Mouse (Mus musculus) embryonic facial prominence, embryonic 11.5 days (tissue): ENCODE measurements around the gene Ssh1. TPM values are rescaled to one million over a fixed set of nuclear protein-coding genes. Genes with fewer than 3 reads are reported as not detected.
A peak's percentile ranks its signal among the peaks of the same experiment; 100 is the strongest.

ENCODE experiments used
- ATAC-seq: fragments of 200-750 bp; cut with Nextera tagmentation; replicated peaks from 2 replicates; pipeline ENCODE4 v1.8.0; 2017; ENCODE audit warnings: low read depth; ENCODE audit not compliant: insufficient number of reproducible peaks, low FRiP score, low TSS enrichment
- DNase-seq: peaks from one replicate; pipeline ENCODE4 v3.0.0-alpha.2; 2015; ENCODE audit warnings: low spot score
- H3K27ac ChIP-seq: fragments of 300-500 bp; sonication (generic); replicated peaks from 2 replicates; pipeline ENCODE4 v1.5.1; 2014; ENCODE audit warnings: mild to moderate bottlenecking, low read depth, low read length, control low read depth
- H3K27me3 ChIP-seq: fragments of 300-500 bp; sonication (generic); 2 replicates; pipeline ENCODE4 v1.6.1; 2014; ENCODE audit warnings: mild to moderate bottlenecking, low read length, moderate library complexity, mixed read lengths; ENCODE audit not compliant: control insufficient read depth, insufficient read depth
- H3K36me3 ChIP-seq: fragments of 300-500 bp; sonication (generic); replicated peaks from 2 replicates; pipeline ENCODE4 v1.6.1; 2014; ENCODE audit warnings: low read depth, mild to moderate bottlenecking, low read length, moderate library complexity, mixed read lengths; ENCODE audit not compliant: control insufficient read depth, insufficient read depth
- H3K4me1 ChIP-seq: fragments of 300-500 bp; sonication (generic); 2 replicates; pipeline ENCODE4 v1.6.1; 2014; ENCODE audit warnings: low read length, mixed read lengths; ENCODE audit not compliant: control insufficient read depth, insufficient read depth
- H3K4me2 ChIP-seq: fragments of 300-500 bp; sonication (generic); 2 replicates; pipeline ENCODE4 v1.6.1; 2014; ENCODE audit warnings: low read depth, mild to moderate bottlenecking, control low read depth, low read length, moderate library complexity
- H3K4me3 ChIP-seq: fragments of 300-500 bp; sonication (generic); 2 replicates; pipeline ENCODE4 v1.5.1; 2014; ENCODE audit warnings: low read depth, low read length, control low read depth
- H3K9ac ChIP-seq: fragments of 300-500 bp; sonication (generic); replicated peaks from 2 replicates; pipeline ENCODE4 v1.6.1; 2014; ENCODE audit warnings: mild to moderate bottlenecking, control low read depth, low read length
- H3K9me3 ChIP-seq: fragments of 300-500 bp; sonication (generic); replicated peaks from 2 replicates; pipeline ENCODE4 v1.6.1; 2016; ENCODE audit warnings: mild to moderate bottlenecking, low read length, inconsistent platforms, mixed read lengths; ENCODE audit not compliant: control insufficient read depth
- WGBS: fragments of 180-500 bp; shearing (Covaris S2); extraction: QIAGEN DNeasy Blood & Tissue Kit; methylation state at CpG from one replicate; pipeline ENCODE4 v1.1.7; 2014; 5-methylcytosine and 5-hydroxymethylcytosine counted together
- polyA plus RNA-seq: library from polyadenylated mRNA; unstranded; fragments of >200 nt; fragmentation: Nextera tagmentation; extraction: Ambion mirVana; gene quantifications from 2 replicates; pipeline ENCODE4 v1.2.1, GENCODE M21; 2014

Gene Ssh1
- polyA plus RNA-seq, 1 experiment from 2014 or later: 26.0 TPM

DNA sequence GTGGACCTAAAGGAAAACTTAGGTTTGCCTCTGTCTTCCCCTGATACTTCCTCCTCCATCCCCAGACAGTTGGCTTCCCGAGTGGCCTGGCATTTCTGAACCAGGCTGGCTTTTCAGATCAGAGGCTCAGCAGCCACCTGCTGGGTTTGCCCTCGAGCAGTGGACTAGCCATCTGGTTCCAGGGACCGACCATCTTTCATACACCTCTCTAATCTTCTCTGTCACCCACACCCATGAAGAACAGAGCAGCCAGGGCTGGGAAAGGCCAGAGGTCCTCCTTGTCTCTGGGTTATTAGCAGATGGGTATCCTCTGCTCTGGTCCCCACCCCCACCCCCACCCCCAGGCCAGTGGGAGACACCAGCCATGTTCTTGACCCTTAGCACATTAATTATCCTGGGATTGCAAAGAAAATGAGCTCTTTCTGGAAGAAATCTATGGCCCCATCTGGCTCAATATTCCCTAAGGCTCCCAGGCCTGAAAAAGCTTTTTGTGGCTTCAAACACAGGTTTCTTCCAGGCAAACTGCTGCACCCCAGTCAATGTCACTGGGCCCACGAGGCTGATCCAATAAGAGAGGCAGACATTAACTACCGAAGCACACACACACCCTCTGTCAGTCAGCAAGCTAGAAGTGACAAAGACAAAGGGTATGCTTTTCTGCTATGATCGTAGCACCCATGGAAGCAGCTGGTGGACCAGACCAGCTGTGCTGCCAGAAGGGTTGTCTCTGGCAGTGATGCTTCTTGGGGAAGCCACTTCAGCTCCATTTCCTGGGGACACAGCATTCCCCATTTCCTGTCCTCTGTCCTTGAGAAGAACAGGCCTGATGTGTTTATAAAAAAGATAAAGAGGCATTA is 72.2 kb downstream of the Ssh1 start:
- ATAC-seq: peak; percentile 73
- Histone ChIP-seq H3K36me3 (no peaks in the 10 kb centered on the region), H3K4me1 (0 out of 2 replicates have a peak, but pooled peaks cover 3% of the 10 kb centered on the region), H3K9me3 (no peaks in the 10 kb centered on the region), H3K27me3 (no peaks in the 10 kb centered on the region), H3K4me2 (no peak overlapping the region), H3K27ac (peak overlapping the region; percentile 58), H3K4me3 (no peak overlapping the region), H3K9ac (no peak overlapping the region)
- DNase-seq: no peak
- WGBS: 19% methylated on average over 6 of the region's 6 CpGs

DNA sequence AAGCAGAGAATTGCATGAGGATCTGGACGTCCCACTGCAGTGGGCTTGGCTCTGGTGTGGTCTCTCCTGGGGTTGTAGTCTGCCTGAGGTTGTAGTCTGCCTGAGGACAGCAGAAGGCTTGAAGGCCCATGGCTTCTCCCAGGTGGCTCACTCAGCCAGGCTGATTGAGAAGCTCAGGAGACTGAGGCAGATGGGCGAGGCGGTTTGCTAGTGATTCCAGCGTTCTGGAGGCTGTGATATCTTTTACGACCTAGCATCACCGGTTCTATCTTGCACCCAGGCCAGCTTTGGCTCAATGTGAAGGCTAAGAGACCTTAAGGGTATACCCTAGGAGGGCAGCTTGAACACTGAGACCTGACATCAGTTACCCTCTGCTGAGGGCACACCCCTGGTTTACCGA is 74.6 kb downstream of the Ssh1 start:
- H3K36me3 ChIP-seq: no peaks in the 10 kb centered on the region
- no peak overlapping the region for H3K27ac ChIP-seq
- no peaks in the 10 kb centered on the region for H3K27me3 ChIP-seq
- no peaks in the 10 kb centered on the region for H3K9me3 ChIP-seq
- H3K4me3 ChIP-seq: no peak overlapping the region
- no peak overlapping the region for H3K4me2 ChIP-seq
- ATAC-seq: no peak
- WGBS: 81% methylated on average over 7 of the region's 7 CpGs
- H3K9ac ChIP-seq: no peak overlapping the region
- 0 out of 2 replicates have a peak, but pooled peaks cover 3% of the 10 kb centered on the region for H3K4me1 ChIP-seq
- DNase-seq: no peak

DNA sequence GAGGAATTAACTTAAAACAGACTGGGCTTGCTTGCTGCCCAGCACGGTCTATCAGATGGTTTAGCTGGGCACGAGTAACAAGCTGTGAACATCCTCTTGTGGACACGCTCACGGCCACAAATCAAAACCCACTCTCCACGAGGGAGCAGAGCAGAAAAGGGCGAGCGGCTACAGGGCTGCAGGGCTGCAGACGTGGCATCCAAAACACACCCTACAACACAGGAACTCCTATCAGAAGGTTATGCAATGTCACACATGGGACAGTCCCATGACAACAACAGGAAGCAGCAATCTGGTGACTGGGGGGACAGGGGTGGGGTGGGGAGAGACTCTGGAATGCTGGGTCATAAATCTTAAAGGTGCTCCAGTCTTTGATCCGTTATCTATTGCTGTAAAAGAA is 75.0 kb downstream of the Ssh1 start:
- H3K9ac ChIP-seq: no peak overlapping the region
- 0 out of 2 replicates have a peak, but pooled peaks cover 3% of the 10 kb centered on the region for H3K4me1 ChIP-seq
- no peaks in the 10 kb centered on the region for H3K9me3 ChIP-seq
- H3K27me3 ChIP-seq: no peaks in the 10 kb centered on the region
- H3K36me3 ChIP-seq: no peaks in the 10 kb centered on the region
- no peak overlapping the region for H3K27ac ChIP-seq
- ATAC-seq (no peak), DNase-seq (no peak)
- H3K4me2 ChIP-seq: no peak overlapping the region
- 40% methylated on average over 9 of the region's 9 CpGs for WGBS
- no peak overlapping the region for H3K4me3 ChIP-seq

DNA sequence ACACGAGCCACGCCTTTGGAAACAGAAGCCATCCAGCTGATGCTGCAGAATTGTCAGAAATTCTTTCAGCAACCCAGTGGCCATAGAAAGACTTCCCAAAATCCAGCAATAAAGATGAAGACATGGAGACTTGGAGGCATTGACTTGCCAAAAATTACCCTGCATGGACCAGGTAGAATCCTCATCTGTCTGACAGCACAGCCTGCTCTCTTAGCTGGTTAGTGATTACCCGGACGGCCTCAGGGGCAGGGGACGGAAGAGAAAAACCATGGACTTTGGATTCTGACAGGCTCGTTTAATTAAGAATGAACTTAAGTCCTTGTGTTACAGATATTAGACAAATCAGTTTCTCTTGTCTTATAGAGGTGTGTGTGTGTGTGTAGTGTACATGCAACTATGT is 83.0 kb downstream of the Ssh1 start:
- DNase-seq (no peak), ATAC-seq (no peak)
- WGBS: 57% methylated on average over 6 of the region's 6 CpGs
- Histone ChIP-seq H3K4me1 (peaks cover 8% of the 10 kb centered on the region), H3K36me3 (no peaks in the 10 kb centered on the region), H3K4me3 (no peak overlapping the region), H3K9ac (no peak overlapping the region), H3K9me3 (no peaks in the 10 kb centered on the region), H3K27ac (no peak overlapping the region), H3K4me2 (no peak overlapping the region), H3K27me3 (no peaks in the 10 kb centered on the region)

DNA sequence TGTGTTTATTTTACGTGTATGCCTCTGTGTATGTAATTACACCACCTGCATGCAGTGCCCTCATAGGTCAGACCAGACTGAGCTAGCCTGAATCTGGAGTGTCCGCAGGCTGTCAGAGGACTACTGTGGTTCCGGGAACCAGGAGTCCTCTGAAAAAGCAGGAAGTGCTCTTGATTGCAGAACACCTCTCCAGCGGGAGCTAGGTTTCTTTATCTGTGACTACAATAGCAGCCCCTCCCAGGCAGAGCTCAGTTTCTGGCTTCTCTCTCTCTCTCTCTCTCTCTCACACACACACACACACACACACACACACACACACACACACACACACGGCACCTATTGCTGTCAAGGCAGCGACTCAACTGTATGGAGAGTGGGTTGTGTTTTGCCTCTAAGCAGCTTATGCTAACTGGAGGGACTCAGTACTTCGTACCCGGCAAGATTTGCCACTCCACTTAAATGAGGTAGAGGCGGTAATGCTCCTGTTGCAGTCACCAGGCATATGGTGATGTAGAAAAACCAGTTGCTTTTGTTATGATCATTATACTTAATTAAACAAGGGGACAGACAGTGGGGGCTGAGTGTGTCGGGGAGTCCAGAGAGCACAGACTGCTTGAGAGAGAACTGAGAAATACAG is 83.5 kb downstream of the Ssh1 start:
- 34% methylated on average over 10 of the region's 10 CpGs for WGBS
- no peak for ATAC-seq
- H3K36me3 ChIP-seq: no peaks in the 10 kb centered on the region
- no peak for DNase-seq
- peaks cover 8% of the 10 kb centered on the region for H3K4me1 ChIP-seq
- H3K9me3 ChIP-seq: no peaks in the 10 kb centered on the region
- no peak overlapping the region for H3K9ac ChIP-seq
- no peak overlapping the region for H3K4me2 ChIP-seq
- no peak overlapping the region for H3K4me3 ChIP-seq
- no peak overlapping the region for H3K27ac ChIP-seq
- no peaks in the 10 kb centered on the region for H3K27me3 ChIP-seq

DNA sequence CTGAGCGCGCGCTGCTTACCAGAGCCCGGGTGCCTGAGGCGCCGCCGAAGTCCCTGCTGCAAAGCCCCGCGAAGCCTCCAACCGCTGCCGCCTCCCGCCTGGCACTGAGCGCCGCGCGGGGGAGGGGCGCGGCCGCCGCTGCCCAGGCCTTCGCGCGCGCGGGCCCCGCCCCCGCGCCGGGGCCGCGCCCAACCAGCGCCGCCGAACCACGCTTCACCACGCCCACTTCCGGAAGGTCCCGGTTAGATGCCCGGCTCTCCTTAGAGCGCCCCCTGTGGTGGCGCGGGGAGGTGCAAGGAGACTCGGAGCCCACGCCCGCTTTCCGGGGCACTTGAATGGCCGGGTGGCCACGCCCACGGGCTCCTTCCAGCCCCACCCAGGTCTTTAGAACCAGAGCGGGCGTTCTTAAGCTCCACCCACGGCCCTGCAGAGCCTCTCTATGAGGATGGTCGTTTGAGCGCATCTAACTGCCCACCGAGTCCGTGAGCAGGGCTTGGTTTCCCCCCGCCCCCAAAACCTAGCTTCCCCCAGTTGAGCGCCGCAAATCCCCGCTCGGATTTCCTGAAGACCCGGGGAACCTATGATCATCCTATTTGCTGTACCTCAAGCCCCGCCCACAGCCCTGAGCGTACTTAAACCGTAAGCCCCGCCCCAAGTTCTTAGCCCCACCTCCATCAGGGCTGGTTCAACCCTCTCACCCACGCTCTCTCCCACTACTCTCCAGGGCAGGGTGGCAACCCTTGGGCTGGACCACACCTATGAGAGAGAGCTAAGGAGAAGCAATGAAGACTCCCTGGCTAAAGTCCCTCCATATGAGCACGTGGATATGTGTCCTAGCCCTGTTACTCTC is 84.9 kb downstream of the Ssh1 start, which contains the start of gene Coro1c:
Gene Coro1c, minus strand, starts transcription at position 167 of the 850 bp plus-strand sequence.
- Histone ChIP-seq H3K27ac (peak within 1 kb of the TSS; percentile 80), H3K27me3 (no peaks in the 10 kb centered on the region), H3K4me1 (peaks cover 8% of the 10 kb centered on the region), H3K9me3 (no peaks in the 10 kb centered on the region), H3K4me2 (peak within 1 kb of the TSS; percentile 88), H3K9ac (peak within 1 kb of the TSS; percentile 74), H3K36me3 (no peaks in the 10 kb centered on the region), H3K4me3 (peak within 1 kb of the TSS; percentile 96)
- peak; percentile 99 for DNase-seq
- under 1% methylated on average over 68 of the region's 68 CpGs for WGBS
- ATAC-seq: peak; percentile 82

DNA sequence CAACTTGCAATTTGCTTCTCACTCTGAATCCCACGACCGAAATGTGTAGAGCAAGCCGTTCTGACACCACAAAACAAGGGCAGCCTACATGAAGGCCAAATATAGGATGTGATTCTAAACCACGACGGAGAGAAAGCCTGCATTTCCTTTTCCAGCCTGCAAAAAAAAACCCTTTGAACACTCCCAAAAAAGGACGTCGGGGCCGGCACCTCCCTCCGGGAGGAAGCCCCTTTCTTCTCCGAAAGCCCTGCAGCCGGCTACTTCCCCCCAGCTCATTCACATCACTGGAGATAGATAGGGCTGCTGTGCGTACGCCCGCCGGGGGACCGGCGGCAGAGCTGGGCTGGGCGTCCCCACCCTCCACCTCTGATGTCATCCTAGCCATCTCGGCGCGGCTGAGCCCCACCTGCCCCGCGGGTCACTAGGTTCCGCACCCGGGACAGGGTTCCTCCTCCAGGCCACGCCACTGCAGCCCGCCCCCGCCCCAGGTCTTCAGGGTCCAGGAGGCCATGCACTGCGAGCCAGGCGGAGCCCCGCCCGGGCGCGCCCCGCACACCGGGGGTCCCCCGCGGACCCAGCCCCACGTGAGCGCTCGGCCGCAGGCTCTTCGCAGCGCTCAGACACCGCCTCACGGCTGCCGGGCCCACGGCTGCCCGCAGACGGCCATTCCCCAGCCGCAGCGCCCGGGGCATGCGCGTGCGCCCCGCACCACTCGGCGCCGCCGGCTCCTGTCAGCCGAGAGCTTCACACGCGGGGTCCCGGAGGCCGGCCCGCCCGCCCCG is 85.7 kb downstream of the Ssh1 start:
- under 1% methylated on average over 64 of the region's 69 CpGs for whole genome bisulfite sequencing
- ATAC-seq: peak; percentile 41
- peak; percentile 57 for DNase-seq
- Histone ChIP-seq H3K9ac (peak overlapping the region; percentile 74), H3K36me3 (no peaks in the 10 kb centered on the region), H3K4me2 (peak overlapping the region; percentile 88), H3K4me1 (peaks cover 8% of the 10 kb centered on the region), H3K4me3 (peak overlapping the region; percentile 96), H3K9me3 (no peaks in the 10 kb centered on the region), H3K27me3 (no peaks in the 10 kb centered on the region), H3K27ac (peak overlapping the region; percentile 80)
